Mouse (Mus musculus): ENCODE data around the gene Spon1.

The Spon1 gene

GRCm38 (mm10) chr7:113837151-113837550, 71.4 kb downstream of the Spon1 start:
- no peak for DNase-seq (ENCODE audit: inconsistent age in 2 of 2, low spot score in 1 of 2)

DNA sequence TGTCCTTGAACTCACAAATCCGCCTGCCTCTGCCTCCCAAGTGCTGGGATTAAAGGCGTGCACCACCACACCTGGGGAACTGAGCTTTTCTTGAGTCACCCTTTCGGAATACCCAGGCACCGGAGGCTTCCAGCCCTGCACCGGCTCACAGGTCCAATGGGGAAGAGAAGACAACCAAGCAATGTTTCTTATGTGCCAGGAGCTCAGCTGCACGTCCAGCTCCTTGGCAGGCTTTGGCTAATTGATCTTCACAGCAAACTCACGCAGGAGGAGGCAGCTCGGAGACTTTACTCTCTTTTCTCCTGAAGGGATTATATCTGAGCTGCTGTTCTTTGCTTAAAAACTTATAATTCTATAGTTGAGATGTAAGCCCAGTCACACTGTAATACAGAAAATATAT, 73.6 kb downstream of the Spon1 start:
- no peak for DNase-seq (ENCODE audit: inconsistent age in 2 of 2, low spot score in 1 of 2)

GRCm38 (mm10) chr7:113841521-113841920, 75.7 kb downstream of the Spon1 start:
- no peak for DNase-seq (ENCODE audit: inconsistent age in 2 of 2, low spot score in 1 of 2)

DNA sequence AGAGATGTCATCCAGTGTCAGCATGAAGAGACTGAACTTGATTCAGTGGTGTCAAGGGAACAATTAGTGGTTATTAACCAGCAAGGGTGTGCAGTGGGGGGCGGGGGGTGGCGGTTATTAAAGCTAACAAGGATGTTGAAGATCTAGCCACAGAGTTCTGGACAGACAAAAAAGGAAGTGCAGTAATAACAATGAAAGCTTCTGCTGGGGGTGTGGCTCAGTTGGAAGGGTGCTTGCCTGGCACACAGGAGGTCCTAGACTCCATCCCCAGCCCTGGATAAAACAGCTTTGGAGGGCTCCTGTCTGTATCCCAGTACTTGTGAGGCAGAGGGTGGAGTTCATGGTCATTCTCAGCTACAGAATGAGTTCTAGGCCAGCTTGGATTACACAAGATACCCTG, 77.4 kb downstream of the Spon1 start:
- DNase-seq (ENCODE audit: inconsistent age in 2 of 2, low spot score in 1 of 2): no peak

DNA sequence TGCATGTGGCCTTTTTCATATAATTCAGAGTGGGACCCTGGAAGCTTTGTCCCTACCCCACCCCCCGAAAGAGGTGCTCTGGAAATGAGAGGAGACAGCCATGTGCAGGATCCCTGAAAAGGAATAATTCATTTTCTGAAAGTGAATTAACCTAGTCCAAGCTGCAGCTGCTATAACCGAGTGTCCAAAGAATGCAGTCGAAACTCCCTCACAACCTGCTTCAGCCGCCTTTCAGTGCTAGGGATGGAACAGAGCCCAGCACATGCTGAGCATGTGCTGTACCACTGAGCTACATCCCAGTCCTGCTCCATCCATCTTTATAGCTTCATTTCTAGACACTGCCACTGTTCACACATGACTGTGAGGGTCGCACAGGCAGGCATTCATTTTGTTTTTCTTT, 79.4 kb downstream of the Spon1 start:
- DNase-seq (ENCODE audit: inconsistent age in 2 of 2, low spot score in 1 of 2): no peak

DNA sequence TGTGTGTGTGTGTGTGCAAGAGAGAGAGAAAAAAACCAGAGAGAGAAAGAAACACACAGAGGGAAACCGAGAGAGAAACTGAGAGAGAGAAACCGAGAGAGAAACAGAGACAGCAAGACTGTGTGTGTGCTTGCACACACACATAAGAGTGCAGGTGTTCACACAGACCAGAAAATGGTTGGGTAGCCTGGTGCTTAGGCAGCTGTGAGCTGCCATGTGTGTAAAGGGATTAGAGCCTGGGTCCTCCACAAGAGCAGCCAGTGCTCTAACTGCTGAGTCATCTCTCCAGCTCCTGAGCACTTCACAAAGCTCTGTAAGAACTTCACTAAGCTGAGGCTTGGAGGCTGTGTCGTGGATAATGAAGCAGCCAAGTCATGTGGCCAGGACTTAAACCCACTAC, 80.8 kb downstream of the Spon1 start:
- DNase-seq (ENCODE audit: inconsistent age in 2 of 2, low spot score in 1 of 2): no peak

DNA sequence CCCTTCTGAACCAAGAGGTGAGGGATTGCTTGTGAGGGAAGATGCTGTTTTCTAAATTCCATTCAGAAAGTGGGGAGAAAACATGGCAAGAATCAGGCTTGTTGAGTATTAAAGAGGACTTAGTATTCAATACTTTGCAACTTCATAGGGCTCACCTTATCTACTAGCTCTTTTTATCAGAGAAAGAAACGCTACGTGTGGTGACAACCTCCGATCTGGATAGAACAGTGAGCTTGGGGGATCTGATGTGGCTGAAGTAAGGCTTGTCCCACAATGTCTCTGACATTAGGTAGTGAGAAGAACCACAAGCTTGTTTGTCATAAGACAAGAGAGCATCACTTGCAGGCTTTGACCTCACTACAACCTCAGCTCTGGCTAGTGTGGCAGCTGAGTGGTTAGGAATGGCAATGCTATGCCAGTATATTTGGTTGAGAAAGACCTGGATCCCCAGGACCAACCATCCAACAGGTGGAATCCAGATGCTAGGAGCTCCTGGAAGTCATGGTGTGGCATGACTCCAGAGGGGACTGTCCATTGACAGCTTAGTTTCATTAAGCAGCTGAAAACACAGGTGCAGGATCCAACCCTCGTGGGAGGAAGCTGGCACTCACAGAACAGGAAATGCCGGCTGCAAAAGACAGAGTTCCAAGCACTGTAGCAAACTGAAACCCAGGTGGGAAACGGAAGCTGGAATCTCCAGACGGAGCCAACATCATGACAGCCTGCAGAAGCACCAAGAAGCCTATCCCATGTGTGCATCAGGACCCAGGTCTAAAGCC, 81.4 kb downstream of the Spon1 start:
- no peak for DNase-seq (ENCODE audit: inconsistent age in 2 of 2, low spot score in 1 of 2)

GRCm38 (mm10) chr7:113850389-113850788, 84.6 kb downstream of the Spon1 start:
- DNase-seq (ENCODE audit: inconsistent age in 2 of 2, low spot score in 1 of 2): no peak

- DNase-seq (ENCODE audit: inconsistent age in 2 of 2, low spot score in 1 of 2): no peak
Observed at GRCm38 (mm10) chr7:113855396-113855795, 89.6 kb downstream of the Spon1 start.

- DNase-seq (ENCODE audit: inconsistent age in 2 of 2, low spot score in 1 of 2): no peak
Observed at GRCm38 (mm10) chr7:113856067-113856466, 90.3 kb downstream of the Spon1 start.

DNA sequence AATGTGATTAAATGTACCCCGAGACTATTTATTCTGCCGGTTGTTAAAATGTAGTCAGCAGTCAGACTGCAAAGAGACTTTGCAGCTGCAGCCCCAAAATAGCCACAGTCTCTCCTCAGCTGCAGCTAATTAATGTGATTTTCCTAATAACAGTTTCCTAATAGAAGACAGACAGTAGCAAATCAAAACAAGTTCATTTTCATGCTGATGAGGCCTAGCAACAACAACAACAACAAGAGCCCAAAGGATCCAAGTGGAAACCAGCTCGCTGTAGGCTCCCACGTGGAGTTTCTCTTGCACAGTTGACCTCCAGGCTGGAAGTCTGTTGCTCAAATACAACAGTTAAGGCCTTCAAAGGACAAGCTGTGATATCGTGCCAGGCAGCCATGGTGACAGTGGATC, 93.7 kb downstream of the Spon1 start:
- peak in 1 of 2 experiments; percentile 29 for DNase-seq (ENCODE audit: inconsistent age in 2 of 2, low spot score in 1 of 2)

- DNase-seq (ENCODE audit: inconsistent age in 2 of 2, low spot score in 1 of 2): peak in 1 of 2 experiments; percentile 71
Observed at GRCm38 (mm10) chr7:113861964-113862363, 96.2 kb downstream of the Spon1 start.

- DNase-seq (ENCODE audit: inconsistent age in 2 of 2, low spot score in 1 of 2): peak in 1 of 2 experiments; percentile 43
Observed at GRCm38 (mm10) chr7:113872846-113873245, 107.0 kb downstream of the Spon1 start.

- DNase-seq (ENCODE audit: inconsistent age in 2 of 2, low spot score in 1 of 2): no peak
Observed at GRCm38 (mm10) chr7:113877451-113877850, 111.7 kb downstream of the Spon1 start.

GRCm38 (mm10) chr7:113877926-113878325, 112.1 kb downstream of the Spon1 start:
- peak in 1 of 2 experiments; percentile 29 for DNase-seq (ENCODE audit: inconsistent age in 2 of 2, low spot score in 1 of 2)

GRCm38 (mm10) chr7:113879085-113879501, 113.3 kb downstream of the Spon1 start:
- DNase-seq (ENCODE audit: inconsistent age in 2 of 2, low spot score in 1 of 2): no peak

DNA sequence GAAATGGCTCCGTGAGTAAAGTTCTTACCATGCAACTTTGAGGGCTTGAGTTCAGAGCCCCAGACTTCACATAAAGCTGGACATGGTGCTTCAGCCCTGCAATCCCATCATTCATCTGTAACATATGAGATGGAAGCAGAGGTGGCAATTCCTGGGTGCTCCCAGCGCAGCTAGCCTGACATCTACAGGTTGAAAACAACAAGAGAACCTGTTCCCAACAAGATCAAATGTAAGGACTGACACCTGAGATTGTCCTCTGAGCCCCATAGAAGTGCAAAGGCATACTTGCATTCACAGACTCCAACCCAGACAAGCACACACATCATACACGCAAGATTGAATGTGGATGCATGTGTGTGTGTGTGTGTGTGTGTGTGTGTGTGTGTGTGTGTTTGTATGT, 114.2 kb downstream of the Spon1 start:
- no peak for DNase-seq (ENCODE audit: inconsistent age in 2 of 2, low spot score in 1 of 2)

- DNase-seq (ENCODE audit: inconsistent age in 2 of 2, low spot score in 1 of 2): no peak
Observed at GRCm38 (mm10) chr7:113890782-113891181, 125.0 kb downstream of the Spon1 start.

- DNase-seq (ENCODE audit: inconsistent age in 2 of 2, low spot score in 1 of 2): no peak
Observed at GRCm38 (mm10) chr7:113891491-113891890, 125.7 kb downstream of the Spon1 start.

- DNase-seq (ENCODE audit: inconsistent age in 2 of 2, low spot score in 1 of 2): no peak
Observed at GRCm38 (mm10) chr7:113893944-113894662, 128.3 kb downstream of the Spon1 start.

DNA sequence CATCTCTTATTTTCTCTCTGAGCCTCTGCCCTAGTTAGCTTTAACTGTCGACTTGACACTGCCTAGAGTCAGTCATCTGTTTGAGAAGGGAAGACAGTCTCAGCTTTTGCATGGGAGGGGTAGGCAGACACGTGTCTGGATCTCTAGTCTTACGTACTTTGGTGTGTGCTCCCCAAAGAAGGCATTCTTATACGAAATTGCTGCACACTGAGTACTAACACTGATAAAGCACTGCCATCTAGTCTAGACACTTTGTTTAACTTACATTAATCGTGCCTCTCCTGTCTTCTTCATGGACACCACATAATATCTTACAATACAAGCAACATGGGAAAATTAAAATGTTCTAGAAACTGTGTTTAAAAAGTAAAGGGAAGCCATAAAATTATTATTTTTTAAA, 129.5 kb downstream of the Spon1 start:
- no peak for DNase-seq (ENCODE audit: inconsistent age in 2 of 2, low spot score in 1 of 2)

DNA sequence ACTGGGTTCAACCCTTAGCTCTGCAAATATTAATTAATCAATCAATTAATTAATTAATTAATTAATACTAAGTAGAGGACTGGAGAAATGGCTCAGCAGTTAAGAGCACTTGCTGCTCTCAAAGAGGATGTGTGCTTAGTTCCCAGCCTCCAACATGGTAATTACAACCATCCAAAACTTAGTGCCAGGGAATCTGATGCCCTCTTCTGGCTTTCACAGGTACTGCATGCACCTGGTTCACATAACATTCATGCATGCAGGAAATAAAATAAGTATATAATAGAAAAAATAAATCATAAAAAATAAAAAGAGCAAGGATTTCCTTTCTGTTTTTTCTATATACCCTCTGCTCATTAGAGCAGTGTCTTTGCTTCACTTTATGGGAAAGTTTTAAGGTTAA, 132.6 kb downstream of the Spon1 start:
- DNase-seq (ENCODE audit: inconsistent age in 2 of 2, low spot score in 1 of 2): no peak
